Mouse (Mus musculus): Measurements from ENCODE around the gene Atp6v0d1.
"Not testable (repeated sequence)": the region's sequence is repeated elsewhere in the genome, so short reads cannot be mapped to it uniquely, and the experiment has no call there.

Atp6v0d1 gene

GRCm38 (mm10) chr8:105565952-105566702, at the start of gene Atp6v0d1:
Gene Atp6v0d1 (minus strand): TSS chr8:105566047.
- DNase-seq (ENCODE audit: extremely low spot score) = peak; percentile 97

GRCm38 (mm10) chr8:105613830-105614511, 48.1 kb upstream of the Atp6v0d1 start:
- peak; percentile 67 for DNase-seq (ENCODE audit: extremely low spot score)

- DNase-seq (ENCODE audit: extremely low spot score) = peak; percentile 28
These were observed 47.2 kb upstream of the Atp6v0d1 start for GRCm38 (mm10) chr8:105613037-105613436.

- DNase-seq (ENCODE audit: extremely low spot score) = no peak
These were observed 46.0 kb upstream of the Atp6v0d1 start for GRCm38 (mm10) chr8:105611836-105612235.

DNA sequence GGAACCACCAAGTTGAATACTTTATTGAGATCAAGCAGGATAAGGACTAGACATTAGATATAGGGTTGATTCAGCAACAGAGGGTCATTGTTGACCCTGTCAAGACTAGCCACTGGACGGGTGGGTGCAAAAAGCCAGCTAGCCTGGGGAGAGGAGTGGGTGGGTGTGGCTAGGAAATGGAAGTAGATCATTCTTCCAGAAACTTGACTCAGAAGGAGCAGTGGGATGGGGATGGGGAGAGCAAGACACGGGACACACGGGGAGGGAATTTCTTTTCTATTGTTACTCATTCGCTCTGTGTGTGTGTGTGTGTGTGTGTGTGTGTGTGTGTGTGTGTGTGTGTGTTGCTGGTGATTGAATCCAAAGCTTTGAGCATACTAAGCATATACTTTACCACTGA, 43.9 kb upstream of the Atp6v0d1 start:
- no peak for DNase-seq (ENCODE audit: extremely low spot score)

DNA sequence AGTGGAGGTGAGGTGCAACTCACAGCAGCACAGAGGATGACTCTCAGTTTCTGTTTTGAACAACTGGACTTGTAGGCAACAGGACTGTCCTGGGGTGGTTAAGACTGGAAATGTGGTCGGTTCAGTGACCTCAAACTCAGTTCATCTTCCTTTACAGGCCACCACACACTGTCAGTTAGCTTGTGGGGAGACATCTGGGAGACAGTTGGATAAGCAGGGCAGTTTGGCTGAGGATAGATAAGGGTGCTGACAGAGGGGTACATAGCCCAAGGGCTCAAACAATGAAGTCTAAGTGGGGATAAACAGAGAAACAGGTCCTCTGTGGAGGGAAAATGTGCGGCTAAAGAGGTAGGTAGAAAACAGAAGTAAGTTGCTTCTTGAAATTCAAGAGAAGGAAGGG, 43.5 kb upstream of the Atp6v0d1 start:
- DNase-seq (ENCODE audit: extremely low spot score) = no peak

DNA sequence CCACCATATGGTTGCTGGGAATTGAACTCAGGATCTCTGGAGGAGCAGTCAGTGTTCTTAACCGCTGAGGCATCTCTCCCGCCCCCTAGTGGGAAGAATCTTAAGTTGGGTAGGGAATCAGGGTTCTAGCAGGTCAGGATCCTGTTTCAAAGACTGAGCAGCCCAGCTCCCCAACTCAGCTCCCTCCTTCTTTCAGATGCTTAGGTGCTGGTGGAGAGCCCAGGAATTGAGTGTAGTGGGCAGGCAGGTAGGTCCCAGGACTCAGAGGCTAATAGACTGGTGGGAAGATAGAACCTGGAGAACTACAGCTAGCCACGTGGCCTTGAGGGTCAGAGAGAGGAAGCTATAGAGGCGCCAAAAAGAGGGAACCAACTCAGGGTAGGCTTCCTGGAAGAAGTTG, 41.8 kb upstream of the Atp6v0d1 start:
- DNase-seq (ENCODE audit: extremely low spot score) = peak; percentile 57

GRCm38 (mm10) chr8:105607062-105607461, 41.2 kb upstream of the Atp6v0d1 start:
- DNase-seq (ENCODE audit: extremely low spot score) = no peak

DNA sequence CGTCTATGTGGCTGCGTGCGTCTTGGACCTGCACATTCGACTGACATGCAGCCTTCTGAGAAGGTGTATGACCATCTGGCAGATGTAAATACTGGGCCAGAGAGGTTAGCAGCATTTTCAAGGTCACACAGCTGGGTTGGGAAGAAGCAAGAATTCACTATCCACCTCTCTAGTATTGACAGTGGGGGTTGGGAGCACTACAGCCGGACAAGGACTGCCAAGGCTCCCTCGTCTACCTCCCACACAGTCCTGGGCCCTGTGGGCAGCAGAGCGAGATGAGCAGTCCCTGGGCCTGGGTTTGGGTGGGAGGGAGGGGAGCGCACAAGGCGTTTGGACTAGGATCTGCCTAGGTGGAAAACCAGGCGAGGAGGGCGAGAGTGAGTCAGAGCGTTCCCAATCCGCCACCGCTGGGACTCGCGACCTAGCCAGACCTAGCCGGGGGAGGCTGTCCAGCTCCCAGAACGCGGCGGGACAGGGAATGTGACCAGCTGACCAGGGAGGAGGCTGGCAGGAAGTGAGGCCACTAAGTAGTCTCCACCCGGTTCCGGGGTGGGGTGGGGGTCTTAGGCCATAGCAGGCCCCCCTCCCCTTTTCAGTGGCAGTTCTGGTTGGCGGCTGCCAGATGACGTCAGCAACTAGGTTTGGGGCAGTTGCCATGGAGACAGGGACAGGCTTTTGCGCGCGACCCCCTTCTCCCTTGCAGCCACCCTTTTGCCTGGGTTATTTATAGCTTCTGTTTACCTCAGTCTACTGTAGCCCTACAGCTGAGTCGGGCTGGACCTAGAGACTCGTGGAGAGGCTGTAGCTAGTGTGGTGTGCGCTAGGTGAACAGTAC, 40.6 kb upstream of the Atp6v0d1 start:
- peak; percentile 91 for DNase-seq (ENCODE audit: extremely low spot score)

GRCm38 (mm10) chr8:105605491-105606188, 39.8 kb upstream of the Atp6v0d1 start:
- DNase-seq (ENCODE audit: extremely low spot score) = peak; percentile 48

- DNase-seq (ENCODE audit: extremely low spot score) = peak; percentile 88
These were observed 39.0 kb upstream of the Atp6v0d1 start, which contains the start of gene Ripor1 for GRCm38 (mm10) chr8:105604804-105605381. Gene Ripor1 (plus strand): TSS chr8:105605255.

GRCm38 (mm10) chr8:105602540-105602939, 36.7 kb upstream of the Atp6v0d1 start:
- not testable (repeated sequence) for DNase-seq (ENCODE audit: extremely low spot score)

GRCm38 (mm10) chr8:105601301-105601700, 35.5 kb upstream of the Atp6v0d1 start:
- no peak for DNase-seq (ENCODE audit: extremely low spot score)

DNA sequence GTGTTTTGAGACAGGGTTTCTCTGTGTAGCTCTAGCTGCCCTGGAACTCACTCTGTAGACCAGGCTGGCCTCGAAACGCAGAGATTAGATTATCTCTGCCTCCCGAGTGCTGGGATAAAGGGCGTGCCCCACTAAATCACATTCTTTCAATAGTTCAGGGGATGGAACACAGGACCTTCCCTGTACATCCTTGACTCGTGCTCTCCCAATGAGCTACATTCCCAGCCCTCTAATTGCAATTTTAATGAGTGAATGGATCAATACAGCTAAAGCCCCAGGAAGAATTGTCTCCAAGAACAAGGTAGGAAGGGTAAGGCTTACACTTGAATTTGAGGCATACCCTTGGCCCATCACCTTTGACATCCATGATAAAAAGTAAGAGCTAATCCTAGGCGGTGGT, 32.9 kb upstream of the Atp6v0d1 start:
- no peak for DNase-seq (ENCODE audit: extremely low spot score)

DNA sequence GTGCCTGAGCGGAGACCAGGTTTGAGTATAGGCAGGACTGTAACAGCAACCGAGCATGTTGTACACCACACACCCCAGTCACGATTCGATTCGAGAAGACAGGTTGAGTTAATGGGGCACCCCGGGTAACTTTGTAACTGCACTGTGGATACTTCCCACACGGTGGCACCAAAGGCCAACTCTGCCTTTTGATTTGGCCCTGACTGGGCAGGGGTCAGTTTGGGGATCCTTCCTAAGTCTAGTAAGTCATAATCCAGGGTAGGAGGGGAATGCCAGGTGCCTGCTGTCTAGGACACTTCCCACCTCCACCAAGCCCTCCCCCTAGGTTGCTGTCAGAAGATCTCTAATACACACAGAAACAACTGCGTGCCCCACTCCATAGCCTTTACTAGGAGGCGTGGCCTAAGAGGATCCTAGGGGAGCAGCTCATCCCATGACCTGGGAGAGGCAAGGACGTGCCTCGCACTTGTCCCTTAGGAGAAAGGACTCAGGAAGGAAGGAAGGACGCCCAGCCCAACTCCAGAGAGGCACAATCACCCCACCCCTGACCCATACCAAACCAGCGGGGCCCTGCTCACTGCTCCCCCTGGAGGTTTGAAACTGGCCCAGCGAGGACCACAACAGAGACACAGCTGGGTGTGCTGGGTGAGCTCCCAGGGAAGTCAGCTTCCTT, 30.7 kb upstream of the Atp6v0d1 start:
- DNase-seq (ENCODE audit: extremely low spot score) = peak; percentile 72

- no peak for DNase-seq (ENCODE audit: extremely low spot score)
These were observed 28.8 kb upstream of the Atp6v0d1 start for GRCm38 (mm10) chr8:105594451-105595242.

DNA sequence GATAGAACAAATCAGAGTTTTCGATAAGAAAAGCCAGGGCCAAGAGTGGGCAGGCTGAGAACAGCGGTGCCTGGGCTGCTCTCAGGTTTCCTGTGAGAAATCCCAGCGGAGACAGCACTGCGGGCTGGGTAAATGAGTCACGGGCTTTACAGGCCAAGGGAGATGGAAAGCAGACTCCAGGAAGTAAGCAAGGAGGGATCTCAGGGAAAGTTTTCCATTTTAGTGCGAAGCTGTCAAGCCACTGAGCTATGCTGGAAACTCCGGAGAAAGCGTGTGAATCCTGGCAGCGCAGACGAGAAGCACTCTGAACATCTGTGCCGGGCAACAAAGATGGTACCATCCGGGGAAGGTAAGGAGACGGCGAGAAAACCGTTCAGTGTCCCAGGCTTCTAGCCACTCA, 28.0 kb upstream of the Atp6v0d1 start:
- peak; percentile 48 for DNase-seq (ENCODE audit: extremely low spot score)

DNA sequence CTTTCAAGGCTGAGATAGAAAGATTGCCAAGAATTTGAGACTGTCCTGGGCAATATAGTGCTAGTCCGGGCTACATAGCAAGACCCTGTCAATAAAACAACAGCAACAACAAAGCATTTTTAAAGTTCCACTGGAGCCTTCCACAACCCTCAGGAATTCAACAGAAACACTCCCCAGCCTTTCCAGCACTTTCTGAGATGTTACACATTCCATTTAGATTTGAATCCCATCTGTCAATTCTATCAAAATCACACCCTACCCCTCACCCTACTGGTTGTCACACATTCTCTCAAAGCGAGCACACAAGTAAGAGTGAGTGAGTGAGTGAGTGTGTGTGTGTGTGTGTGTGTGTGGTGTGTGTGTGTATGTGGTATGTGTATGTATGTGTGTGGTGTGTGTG, 26.6 kb upstream of the Atp6v0d1 start:
- DNase-seq (ENCODE audit: extremely low spot score) = no peak

DNA sequence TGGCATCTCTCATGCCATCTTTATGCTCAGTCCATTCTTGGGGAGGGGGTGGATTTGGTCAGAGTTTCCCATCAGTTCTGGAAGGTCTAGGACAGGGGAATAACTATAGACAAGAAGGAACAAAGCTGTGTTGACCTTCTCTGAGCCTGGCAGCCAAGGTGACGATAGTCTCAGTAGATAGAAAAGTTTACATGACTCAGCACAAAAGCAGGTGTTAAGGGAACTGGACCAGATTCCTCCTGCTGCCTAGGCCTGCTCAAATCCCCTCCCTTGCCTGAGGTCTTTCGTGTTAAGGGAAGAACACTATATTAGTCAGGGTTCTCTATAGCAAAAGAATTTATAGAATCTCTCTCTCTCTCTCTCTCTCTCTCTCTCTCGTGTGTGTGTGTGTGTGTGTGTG, 13.9 kb upstream of the Atp6v0d1 start:
- no peak for DNase-seq (ENCODE audit: extremely low spot score)

- no peak for DNase-seq (ENCODE audit: extremely low spot score)
These were observed 9.7 kb upstream of the Atp6v0d1 start for GRCm38 (mm10) chr8:105575538-105575937.

All from embryo, embryonic 9.5 days (tissue).